Mouse (Mus musculus) cortical plate, adult 2 months (tissue): ENCODE data around the gene P4ha2. TPM values are rescaled to one million over a fixed set of nuclear protein-coding genes. Genes with fewer than 3 reads are reported as not detected.

Experiments used
- H3K27ac ChIP-seq: fragments of 200-500 bp; 2 replicates; pipeline ENCODE4 v1.5.1; 2012; ENCODE audit warnings: low read length, control low read depth, inconsistent platforms; ENCODE audit not compliant: insufficient read depth
- H3K4me1 ChIP-seq: fragments of 200-500 bp; 2 replicates; pipeline ENCODE4 v1.6.1; 2011; ENCODE audit warnings: low read length; ENCODE audit not compliant: control insufficient read depth, insufficient read depth
- H3K4me3 ChIP-seq: fragments of 200-500 bp; 2 replicates; pipeline ENCODE4 v1.5.1; 2011; ENCODE audit warnings: mild to moderate bottlenecking, low read length, control low read depth; ENCODE audit not compliant: insufficient read depth
- CTCF ChIP-seq: fragments of 200-500 bp; IDR thresholded peaks from 2 replicates; pipeline ENCODE4 v1.5.1; 2011; ENCODE audit warnings: mild to moderate bottlenecking, control low read depth, low read length; ENCODE audit not compliant: insufficient read depth; ENCODE audit errors: extremely low read depth
- POLR2A ChIP-seq: fragments of 200-500 bp; IDR thresholded peaks from 2 replicates; pipeline ENCODE4 v1.6.1; 2011; ENCODE audit warnings: mild to moderate bottlenecking, low read length, control low read depth; ENCODE audit not compliant: insufficient read depth; ENCODE audit errors: extremely low read depth
- polyA plus RNA-seq: library from polyadenylated mRNA; depleted of rRNA; stranded (reverse); fragments of >200 nt; gene quantifications from 2 replicates; pipeline ENCODE4 v1.2.3, GENCODE M21; 2012; rRNA removed

The P4ha2 gene
- polyA plus RNA-seq, 1 experiment = 16.2 TPM

- TF ChIP-seq POLR2A (no peak), CTCF (no peak)
- Histone ChIP-seq H3K4me1 (no peaks in the 10 kb centered on the region), H3K27ac (no peak overlapping the region), H3K4me3 (no peak overlapping the region)
These were observed 61.6 kb downstream of the P4ha2 start for GRCm38 (mm10) chr11:54161514-54161913.

DNA sequence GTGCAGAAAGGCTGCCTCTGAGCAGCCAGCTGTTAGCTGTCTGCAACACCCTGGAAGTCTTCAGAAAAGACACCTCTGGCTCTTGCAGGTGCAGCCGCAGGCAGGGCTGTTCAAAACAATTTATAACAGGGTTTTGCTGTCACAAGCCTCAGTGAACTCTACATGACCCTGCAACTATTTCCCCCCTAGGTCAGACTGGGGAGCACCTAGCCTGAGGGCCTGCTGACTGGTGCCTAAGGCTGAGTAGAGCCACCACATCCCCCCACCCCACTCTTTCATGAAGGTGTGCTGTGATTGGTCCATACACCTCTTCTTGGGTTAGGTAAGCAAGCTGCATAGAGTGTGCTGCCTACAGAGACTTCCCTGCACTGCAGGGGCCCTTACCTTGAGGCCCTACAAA lies 63.1 kb downstream of the P4ha2 start:
- no peak overlapping the region for H3K4me3 ChIP-seq

GRCm38 (mm10) chr11:54169432-54170295 lies 69.8 kb downstream of the P4ha2 start:
- H3K4me3 ChIP-seq = no peak overlapping the region
- H3K27ac ChIP-seq = no peak overlapping the region
- no peaks in the 10 kb centered on the region for H3K4me1 ChIP-seq
- TF ChIP-seq POLR2A (no peak), CTCF (no peak)

More for the DNA sequence above, 63.1 kb downstream of the P4ha2 start:
- Histone ChIP-seq H3K27ac (no peak overlapping the region), H3K4me1 (no peaks in the 10 kb centered on the region)
- TF ChIP-seq CTCF (no peak), POLR2A (no peak)

GRCm38 (mm10) chr11:54171175-54171574 lies 71.3 kb downstream of the P4ha2 start:
- no peaks in the 10 kb centered on the region for H3K4me1 ChIP-seq
- no peak overlapping the region for H3K27ac ChIP-seq
- TF ChIP-seq POLR2A = no peak
- no peak for TF ChIP-seq CTCF
- H3K4me3 ChIP-seq = no peak overlapping the region

DNA sequence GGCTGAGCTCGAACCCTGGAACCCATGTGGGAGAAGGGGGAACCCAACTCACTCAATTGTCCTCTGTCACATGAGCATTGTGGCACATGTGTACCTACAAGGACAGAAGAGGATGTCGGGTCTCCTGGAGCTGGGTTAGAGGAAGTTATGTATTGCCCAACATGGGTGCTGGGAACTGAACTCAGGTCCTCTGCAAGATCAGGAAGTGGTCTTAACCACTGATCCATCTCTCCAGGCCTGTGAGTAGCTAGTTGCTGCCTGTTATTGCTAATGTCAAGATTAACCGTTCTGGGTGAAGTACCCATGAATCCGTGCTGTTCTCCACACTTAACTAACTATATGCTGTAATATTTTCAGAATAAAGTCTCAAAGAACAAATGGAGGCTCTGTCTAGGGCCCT lies 74.3 kb downstream of the P4ha2 start:
- Histone ChIP-seq H3K4me3 (no peak overlapping the region), H3K27ac (no peak overlapping the region), H3K4me1 (no peaks in the 10 kb centered on the region)
- TF ChIP-seq POLR2A = no peak
- no peak for TF ChIP-seq CTCF

GRCm38 (mm10) chr11:54174877-54175276 lies 75.0 kb downstream of the P4ha2 start:
- TF ChIP-seq POLR2A (no peak), CTCF (no peak)
- no peak overlapping the region for H3K27ac ChIP-seq
- no peaks in the 10 kb centered on the region for H3K4me1 ChIP-seq
- H3K4me3 ChIP-seq = no peak overlapping the region

Other genes starting within 250 kb of the P4ha2 start
- 3.7 and 5.5 TPM in 2 replicates for gene Gm12216, start 240.8 kb upstream of the P4ha2 start, polyA plus RNA-seq
- 15.0 and 15.1 TPM in 2 replicates for gene Slc22a5, start 208.4 kb upstream of the P4ha2 start, polyA plus RNA-seq
- gene Slc22a21, start 119.8 kb upstream of the P4ha2 start, polyA plus RNA-seq = 2.6 and 2.9 TPM in 2 replicates
- gene Slc22a4, start 72.0 kb upstream of the P4ha2 start, polyA plus RNA-seq = 6.8 and 7.6 TPM in 2 replicates
- gene Pdlim4, start 31.1 kb upstream of the P4ha2 start, polyA plus RNA-seq = 21.2 and 22.1 TPM in 2 replicates
- not detected in 2 replicates for gene Csf2, start 149.6 kb downstream of the P4ha2 start, polyA plus RNA-seq
- gene Il3, start 167.2 kb downstream of the P4ha2 start, polyA plus RNA-seq = not detected in 2 replicates
- 191 and 192 TPM in 2 replicates for gene Acsl6, start 203.7 kb downstream of the P4ha2 start, polyA plus RNA-seq